Mouse (Mus musculus) stomach, postnatal 0 days (tissue): ENCODE data around the gene Cma2. TPM values are rescaled to one million over a fixed set of nuclear protein-coding genes. Genes with fewer than 3 reads are reported as not detected.
"Not testable (repeated sequence)": the region's sequence is repeated elsewhere in the genome, so short reads cannot be mapped to it uniquely, and the experiment has no call there.

Experiments
- ATAC-seq: fragments of 200-750 bp; cut with Nextera tagmentation; 2 replicates; pipeline ENCODE4 v1.8.0; 2017; ENCODE audit not compliant: low FRiP score, low TSS enrichment
- DNase-seq: peaks from one replicate; pipeline ENCODE4 v3.0.0-alpha.2; 2016; ENCODE audit warnings: low spot score
- H3K27ac ChIP-seq: fragments of 300-500 bp; sonication (generic); replicated peaks from 2 replicates; pipeline ENCODE4 v1.5.1; 2014; ENCODE audit warnings: mild to moderate bottlenecking, control low read depth
- H3K27me3 ChIP-seq: fragments of 300-500 bp; sonication (generic); 2 replicates; pipeline ENCODE4 v1.6.1; 2014; ENCODE audit warnings: low read length; ENCODE audit not compliant: control insufficient read depth, insufficient read depth
- H3K36me3 ChIP-seq: fragments of 300-500 bp; sonication (generic); 2 replicates; pipeline ENCODE4 v1.6.1; 2014; ENCODE audit warnings: low read length, mixed read lengths; ENCODE audit not compliant: control insufficient read depth, insufficient read depth
- H3K4me1 ChIP-seq: fragments of 300-500 bp; sonication (generic); replicated peaks from 2 replicates; pipeline ENCODE4 v1.6.1; 2014; ENCODE audit warnings: antibody characterized with exemption; ENCODE audit not compliant: control insufficient read depth, insufficient read depth
- H3K4me2 ChIP-seq: fragments of 300-500 bp; sonication (generic); replicated peaks from 2 replicates; pipeline ENCODE4 v1.6.1; 2014; ENCODE audit warnings: low read depth, mild to moderate bottlenecking, control low read depth, moderate library complexity
- H3K4me3 ChIP-seq: fragments of 300-500 bp; sonication (generic); 2 replicates; pipeline ENCODE4 v1.5.1; 2014; ENCODE audit warnings: low read depth, low read length, control low read depth
- H3K9ac ChIP-seq: fragments of 300-500 bp; sonication (generic); 2 replicates; pipeline ENCODE4 v1.6.1; 2014; ENCODE audit warnings: mild to moderate bottlenecking, low read length, control low read depth, mixed read lengths
- H3K9me3 ChIP-seq: fragments of 300-500 bp; sonication (generic); 2 replicates; pipeline ENCODE4 v1.6.1; 2016; ENCODE audit warnings: low read length; ENCODE audit not compliant: control insufficient read depth
- CTCF ChIP-seq: IDR thresholded peaks from 2 replicates; pipeline ENCODE4 v1.5.1; 2016; ENCODE audit warnings: antibody characterized with exemption, low read depth, mild to moderate bottlenecking, moderate library complexity
- EP300 ChIP-seq: optimal IDR thresholded peaks from 2 replicates; pipeline ENCODE3; 2016; ENCODE audit warnings: antibody characterized with exemption
- WGBS: fragments of 180-500 bp; shearing (Covaris S2); extraction: QIAGEN DNeasy Blood & Tissue Kit; methylation state at CpG from one replicate; pipeline ENCODE4 v1.1.7; 2014; 5-methylcytosine and 5-hydroxymethylcytosine counted together
- polyA plus RNA-seq: library from polyadenylated mRNA; unstranded; fragments of >200 nt; fragmentation: Nextera tagmentation; extraction: Ambion mirVana; gene quantifications from 2 replicates; pipeline ENCODE4 v1.2.1, GENCODE M21; 2015

Gene Cma2
- polyA plus RNA-seq, 1 experiment from 2014 or later = not detected

DNA sequence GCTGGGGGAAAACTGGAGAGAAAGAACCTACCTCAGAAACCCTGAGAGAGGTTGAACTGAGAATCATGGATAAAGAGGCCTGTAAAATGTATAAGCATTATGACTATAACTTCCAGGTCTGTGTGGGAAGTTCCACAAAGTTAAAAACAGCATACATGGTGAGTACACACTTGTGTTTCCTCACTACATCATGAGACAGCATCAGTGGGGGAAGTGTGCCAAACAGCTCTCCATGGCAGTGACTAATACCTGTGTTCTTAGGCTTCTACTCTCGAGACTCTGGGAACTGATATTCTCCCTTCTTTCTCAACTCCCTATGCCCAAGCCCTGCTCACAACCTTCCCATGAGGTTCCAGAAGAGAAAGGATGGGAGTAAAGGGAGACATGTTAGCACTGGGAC lies 68.7 kb downstream of the Cma2 start:
- DNase-seq (no peak), ATAC-seq (no peak)
- H3K4me2 ChIP-seq = no peak overlapping the region
- H3K27me3 ChIP-seq = no peaks in the 10 kb centered on the region
- no peak overlapping the region for H3K4me3 ChIP-seq
- TF ChIP-seq CTCF = no peak
- no peak for TF ChIP-seq EP300
- WGBS = 20% methylated on average over 1 of the region's 1 CpGs
- no peak overlapping the region for H3K27ac ChIP-seq
- no peak overlapping the region for H3K9ac ChIP-seq
- H3K4me1 ChIP-seq = no peaks in the 10 kb centered on the region
- no peaks in the 10 kb centered on the region for H3K36me3 ChIP-seq
- no peaks in the 10 kb centered on the region for H3K9me3 ChIP-seq

- H3K9me3 ChIP-seq, H3K9ac ChIP-seq, ATAC-seq, H3K27ac ChIP-seq, H3K27me3 ChIP-seq, H3K36me3 ChIP-seq, H3K4me2 ChIP-seq, H3K4me1 ChIP-seq, H3K4me3 ChIP-seq, DNase-seq: not testable (repeated sequence)
- WGBS = 55% methylated on average over 3 of the region's 4 CpGs
Observed at GRCm38 (mm10) chr14:56021305-56021704, 70.5 kb downstream of the Cma2 start.

Other genes starting within 250 kb of the Cma2 start
- 79.0 and 80.6 TPM in 2 replicates for gene Tgm1, start 237.1 kb upstream of the Cma2 start, polyA plus RNA-seq
- gene Rabggta, start 228.7 kb upstream of the Cma2 start, polyA plus RNA-seq = 25.7 and 27.3 TPM in 2 replicates
- 92.3 and 99.5 TPM in 2 replicates for gene Dhrs1, start 205.3 kb upstream of the Cma2 start, polyA plus RNA-seq
- 16.8 and 19.8 TPM in 2 replicates for gene Nop9, start 205.3 kb upstream of the Cma2 start, polyA plus RNA-seq
- gene Cideb, start 192.5 kb upstream of the Cma2 start, polyA plus RNA-seq = 12.3 and 13.6 TPM in 2 replicates
- gene Ltb4r2, start 189.6 kb upstream of the Cma2 start, polyA plus RNA-seq = 3.2 and 3.8 TPM in 2 replicates
- gene Ltb4r1, start 185.0 kb upstream of the Cma2 start, polyA plus RNA-seq = 1.8 TPM in 2 replicates
- 2.3 and 2.5 TPM in 2 replicates for gene Adcy4, start 166.9 kb upstream of the Cma2 start, polyA plus RNA-seq
- 8.7 and 13.2 TPM in 2 replicates for gene Ripk3, start 162.1 kb upstream of the Cma2 start, polyA plus RNA-seq
- gene Nfatc4, start 127.8 kb upstream of the Cma2 start, polyA plus RNA-seq = 11.2 and 12.5 TPM in 2 replicates
- 2.8 and 3.2 TPM in 2 replicates for gene Nynrin, start 97.0 kb upstream of the Cma2 start, polyA plus RNA-seq
- gene Cbln3, start 66.6 kb upstream of the Cma2 start, polyA plus RNA-seq = 0.56 and 0.65 TPM in 2 replicates
- 6.4 and 7.5 TPM in 2 replicates for gene Khnyn, start 66.0 kb upstream of the Cma2 start, polyA plus RNA-seq
- 48.4 and 52.0 TPM in 2 replicates for gene Sdr39u1, start 50.7 kb upstream of the Cma2 start, polyA plus RNA-seq
- 15.4 and 17.5 TPM in 2 replicates for gene Cma1, start 6.3 kb upstream of the Cma2 start, polyA plus RNA-seq
- 0.13 TPM in 1 of 2 replicates, not detected in the other for gene Mcpt1, start 67.0 kb downstream of the Cma2 start, polyA plus RNA-seq
- gene Mcpt9, start 79.5 kb downstream of the Cma2 start, polyA plus RNA-seq = not detected in 2 replicates
- gene Mcpt2, start 91.1 kb downstream of the Cma2 start, polyA plus RNA-seq = 1.7 and 1.8 TPM in 2 replicates
- gene Mcpt4, start 111.3 kb downstream of the Cma2 start, polyA plus RNA-seq = 3.7 TPM in 2 replicates
- 0.16 and 0.30 TPM in 2 replicates for gene Mcpt8, start 134.3 kb downstream of the Cma2 start, polyA plus RNA-seq
- 0.13 and 0.18 TPM in 2 replicates for gene Ctsg, start 151.6 kb downstream of the Cma2 start, polyA plus RNA-seq
- not detected in 2 replicates for gene Gzme, start 169.6 kb downstream of the Cma2 start, polyA plus RNA-seq
- not detected in 2 replicates for gene Gzmd, start 181.6 kb downstream of the Cma2 start, polyA plus RNA-seq
- gene Gzmg, start 208.6 kb downstream of the Cma2 start, polyA plus RNA-seq = not detected in 2 replicates
- not detected in 2 replicates for gene Gzmn, start 223.6 kb downstream of the Cma2 start, polyA plus RNA-seq